In the genomic region with DNA sequence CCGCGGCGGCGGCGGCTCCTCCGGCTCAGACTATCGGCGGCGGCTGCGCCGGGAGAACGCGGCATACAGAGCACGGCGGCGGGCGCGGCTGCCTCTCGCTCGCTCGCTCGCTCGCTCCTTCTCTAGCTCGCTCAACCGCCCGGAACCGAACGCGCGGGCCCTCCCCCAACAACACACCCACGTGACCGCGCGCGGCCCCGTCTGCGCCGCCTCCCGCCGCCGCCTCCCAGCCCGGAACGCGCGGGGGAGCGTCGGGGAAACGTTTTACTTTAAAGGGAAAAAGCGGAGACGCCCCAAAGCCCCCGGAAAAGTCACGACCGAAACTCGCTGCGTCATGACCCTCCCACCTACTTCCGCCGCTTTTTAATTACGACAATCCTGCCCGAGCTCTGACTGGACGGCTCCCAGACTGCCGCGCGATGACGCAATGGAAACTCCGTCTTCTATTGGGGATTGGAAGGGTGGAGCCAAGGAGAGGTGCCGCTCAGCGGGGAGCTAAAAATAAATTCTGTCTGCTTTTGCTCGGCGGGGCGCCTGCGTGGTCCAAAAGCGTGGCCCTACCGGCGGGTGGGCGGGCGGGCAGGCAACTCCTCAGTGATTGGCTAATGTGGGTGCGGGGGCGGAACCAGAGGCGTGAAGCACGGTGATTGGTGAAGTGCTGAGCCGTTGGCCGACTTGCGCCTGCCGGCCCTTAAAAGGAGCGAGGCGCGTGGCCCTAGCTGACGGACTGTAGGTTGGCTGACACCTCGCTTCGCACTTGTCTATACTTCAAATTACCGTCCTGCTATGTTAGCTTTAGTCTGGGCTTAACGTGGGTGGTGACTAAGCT, we compare ENCODE assay signal across 8 mouse cellular contexts. TPM values are rescaled to one million over a fixed set of nuclear protein-coding genes. Genes with fewer than 3 reads are reported as not detected.
A peak's percentile ranks its signal among the peaks of the same experiment; 100 is the strongest.
DNase-seq lines count a peak whose midpoint lies in the region; ATAC-seq lines count a peak whose summit lies in the region.

A gene (minus strand): TSS at position 351 of the 829 bp plus-strand sequence.

- peak within 1 kb of the TSS; percentile 93 for H3K9ac ChIP-seq in forebrain, embryonic 14.5 days (ENCODE audit: low read length)
- peak within 1 kb of the TSS; percentile 89 for H3K9ac ChIP-seq in neural tube, embryonic 15.5 days (replicated peaks)

- H3K9me3 ChIP-seq in forebrain, embryonic 14.5 days (replicated peaks; ENCODE audit: control insufficient read depth, low read length): no peaks in the 10 kb centered on the region
- H3K9me3 ChIP-seq in neural tube, embryonic 15.5 days (replicated peaks): no peaks in the 10 kb centered on the region

- peak within 1 kb of the TSS; percentile 86 for H3K4me3 ChIP-seq in forebrain, embryonic 14.5 days (ENCODE audit: low read depth, low read length)
- peak within 1 kb of the TSS; percentile 89 for H3K4me3 ChIP-seq in neural tube, embryonic 15.5 days (replicated peaks)

- peak; percentile 99 for DNase-seq in ES-CJ7 (ENCODE audit: low read depth, low spot score)
- DNase-seq in cerebellum, adult 11 months: peak; percentile 99
- DNase-seq in forebrain, embryonic 14.5 days (ENCODE audit: low spot score): peak; percentile 100
- peak; percentile 97 to 98 for DNase-seq in heart, postnatal 14 days
- DNase-seq in layer of hippocampus, adult 11-12 months (ENCODE audit: low spot score): peak; percentile 99
- DNase-seq in lung, adult 18-20 months: peak; percentile 100
- peak; percentile 100 for DNase-seq in testis, postnatal 14 days (ENCODE audit: low spot score)

- intact Hi-C loops in heart, postnatal 14 days (cut with DNase I): loop anchor here (5.0 kb wide), 1 partner anchor 65 kb away; no protein-coding TSS in a partner anchor

- H3K4me1 ChIP-seq in forebrain, embryonic 14.5 days (ENCODE audit: control insufficient read depth, insufficient read depth, low read length): peaks cover 21% of the 10 kb centered on the region
- H3K4me1 ChIP-seq in neural tube, embryonic 15.5 days: peaks cover 40% of the 10 kb centered on the region

- H3K27me3 ChIP-seq in forebrain, embryonic 14.5 days (replicated peaks; ENCODE audit: control insufficient read depth, insufficient read depth, low read length): no peaks in the 10 kb centered on the region
- H3K27me3 ChIP-seq in neural tube, embryonic 15.5 days (replicated peaks): no peaks in the 10 kb centered on the region

- peak within 1 kb of the TSS; percentile 92 for H3K4me2 ChIP-seq in forebrain, embryonic 14.5 days (ENCODE audit: low read length)
- peak within 1 kb of the TSS; percentile 93 for H3K4me2 ChIP-seq in neural tube, embryonic 15.5 days

- peak; percentile 96 for ATAC-seq in forebrain, embryonic 14.5 days
- ATAC-seq in neural tube, embryonic 15.5 days (ENCODE audit: low FRiP score): peak; percentile 97

- peak within 1 kb of the TSS; percentile 98 for H3K27ac ChIP-seq in forebrain, embryonic 14.5 days (ENCODE audit: low read depth, low read length)
- H3K27ac ChIP-seq in neural tube, embryonic 15.5 days (replicated peaks): peak within 1 kb of the TSS; percentile 98

- H3K36me3 ChIP-seq in forebrain, embryonic 14.5 days (ENCODE audit: control insufficient read depth, insufficient read depth, low read length): no peaks in the 10 kb centered on the region
- no peaks in the 10 kb centered on the region for H3K36me3 ChIP-seq in neural tube, embryonic 15.5 days

- under 1% methylated on average over 91 of the region's 92 CpGs for WGBS in forebrain, embryonic 14.5 days
- WGBS in neural tube, embryonic 15.5 days: under 1% methylated on average over 92 of the region's 92 CpGs

RNA-seq across cellular contexts. Expression of the gene that starts here (rescaled TPM):
- polyA plus RNA-seq in forebrain, embryonic 14.5 days (2014; fragmentation: Nextera tagmentation; extraction: Ambion mirVana): 229 and 235 TPM in 2 replicates
- 10 to 100 TPM; 71.6 to 78.1 TPM for total RNA-seq in heart, postnatal 14 days (2021)
- polyA plus RNA-seq in neural tube, embryonic 15.5 days (2015; fragmentation: Nextera tagmentation; extraction: Ambion mirVana): 230 and 258 TPM in 2 replicates

Comparison
In these comparisons a context has a peak if more than half of its experiments do, and no peak if none do; other contexts are left out.
1. Peak in every context shown above with its lines: DNase-seq, ATAC-seq, H3K4me3 ChIP-seq and H3K27ac ChIP-seq.